Mouse (Mus musculus) forelimb bud, embryonic 11.5 days (tissue): ENCODE measurements at regions not wholly inside any gene's neighbourhood (a gene's known extent, or its start where the extent isn't known, plus 50 kb on each side); places are given as distances from the start of the nearest gene placed in this dataset.

Experiments
- DNase-seq: peaks from one replicate; pipeline ENCODE4 v3.0.0-alpha.2; 2012; ENCODE audit warnings: low read depth, low spot score

DNA sequence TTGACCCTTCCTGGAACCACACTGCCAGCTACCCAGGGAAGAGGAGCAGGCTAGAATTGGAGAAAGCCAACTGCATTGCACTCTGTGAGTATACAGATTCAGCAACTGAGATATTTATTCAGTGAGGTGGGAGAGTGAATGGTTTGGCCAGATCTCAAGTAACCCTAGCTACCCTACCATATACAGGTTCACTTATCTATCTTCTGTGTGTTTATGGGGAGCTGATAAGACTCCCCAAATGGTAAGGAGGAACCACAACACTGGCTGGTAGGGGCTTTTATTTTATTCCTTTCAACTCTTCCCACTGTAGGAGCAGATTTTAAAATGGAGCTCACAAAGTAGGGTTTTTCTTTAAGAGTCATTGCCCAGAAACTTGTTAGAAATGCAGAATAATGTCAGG, 62.9 kb downstream of the Arrdc3 start:
- DNase-seq, result no peak

DNA sequence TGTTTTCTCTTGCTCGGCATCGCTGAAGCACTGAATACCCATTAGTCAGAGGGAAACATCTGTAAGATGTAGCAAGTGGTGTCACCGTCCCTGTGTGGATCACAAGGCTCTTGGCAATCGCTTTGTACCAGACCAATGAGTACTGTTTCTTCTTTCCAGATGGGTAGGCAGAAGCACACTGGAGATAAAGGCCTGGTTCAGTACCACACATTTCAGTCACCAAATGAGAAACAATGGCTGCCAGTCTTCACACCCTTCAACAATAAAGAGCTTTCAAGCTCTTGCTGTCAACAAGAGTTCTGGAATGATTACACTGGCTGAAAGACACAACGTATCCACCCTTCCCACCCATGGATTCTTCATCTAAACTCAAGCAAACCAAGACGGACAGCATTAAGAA, 64.5 kb downstream of the Arrdc3 start:
- no peak for DNase-seq

DNA sequence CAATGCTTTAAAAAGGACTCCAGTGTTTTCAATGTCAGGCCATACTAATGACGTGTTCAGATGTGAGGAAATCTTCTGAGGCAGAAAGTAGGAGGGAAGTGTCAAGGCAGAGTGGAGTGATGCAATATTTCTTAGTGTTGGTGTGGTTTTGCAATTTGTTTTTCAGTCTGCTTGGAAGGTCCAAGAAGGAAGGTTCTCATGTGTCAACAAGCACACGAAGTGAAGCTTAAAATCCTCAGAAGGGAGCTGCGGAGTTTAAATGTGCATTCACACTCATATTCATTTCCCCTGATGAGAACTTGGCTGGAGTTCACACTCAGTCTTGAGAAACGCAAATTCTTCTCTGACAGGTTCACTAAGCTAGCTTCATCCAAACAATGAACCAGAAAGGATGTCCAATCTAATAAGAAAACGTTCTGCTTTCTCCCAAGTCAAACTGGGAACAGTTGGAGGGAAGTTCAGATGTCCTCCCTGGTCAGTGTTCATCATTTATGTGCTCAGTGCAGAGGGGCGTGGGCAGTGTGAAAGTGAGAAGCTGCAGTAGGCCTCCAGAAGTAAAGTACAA, 66.0 kb downstream of the Arrdc3 start:
- DNase-seq, result no peak

DNA sequence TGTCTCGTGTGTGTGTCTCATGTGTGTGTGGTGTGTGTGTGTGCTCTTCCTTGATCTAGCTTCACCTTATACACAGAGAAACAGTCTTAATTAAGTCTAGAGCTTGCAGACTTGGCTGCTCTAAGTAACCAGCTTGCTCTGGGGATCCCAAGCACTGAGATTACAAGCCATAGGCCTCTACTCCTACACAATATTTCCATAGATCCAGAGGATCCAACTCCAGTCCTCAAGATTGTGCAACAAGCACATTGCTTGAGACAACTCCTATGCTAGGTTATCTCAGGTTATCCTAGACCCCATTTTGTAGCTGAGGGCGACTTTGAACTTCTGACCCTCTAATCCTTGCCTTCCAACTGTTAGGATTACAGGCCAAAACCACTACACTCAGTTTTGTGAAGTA, 67.1 kb downstream of the Arrdc3 start:
- DNase-seq, result no peak

DNA sequence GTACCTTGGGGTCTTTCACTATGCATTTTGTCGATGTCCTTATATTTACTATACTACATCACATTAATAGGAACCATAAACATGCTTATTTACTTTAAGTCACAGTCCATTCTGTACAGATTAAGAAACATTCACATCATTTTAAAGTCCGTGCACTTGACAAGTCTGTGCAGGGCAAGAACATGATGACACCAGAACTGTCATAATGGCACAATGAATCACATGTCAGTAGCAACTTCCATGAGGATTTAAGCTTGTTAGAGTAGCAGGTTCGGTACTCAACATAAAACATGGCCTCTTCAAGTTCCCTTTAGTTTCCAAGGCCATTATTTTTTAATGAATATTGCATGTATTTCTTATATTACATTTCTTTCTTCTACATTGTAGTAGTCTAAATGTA, 67.6 kb downstream of the Arrdc3 start:
- no peak for DNase-seq

DNA sequence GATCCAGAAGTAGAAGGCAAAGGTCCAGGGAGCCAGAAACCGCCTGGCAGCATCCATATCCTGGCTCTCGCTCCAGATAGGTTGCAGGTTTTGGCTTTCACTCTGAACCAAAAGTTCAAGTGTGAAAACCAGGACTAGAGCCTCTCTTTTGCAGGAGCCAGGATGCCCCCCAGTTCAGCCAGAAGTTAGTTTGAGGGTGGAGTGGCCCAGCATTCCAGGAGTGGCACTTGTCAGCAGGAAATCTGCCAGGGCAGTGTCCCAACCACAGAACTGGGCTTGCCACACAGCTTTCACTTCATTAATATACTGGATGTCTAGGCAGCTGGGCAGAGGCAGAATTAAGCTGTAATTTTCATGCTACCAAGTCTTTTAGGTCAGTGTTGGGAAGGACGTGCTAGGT, 68.1 kb downstream of the Arrdc3 start:
- DNase-seq, result no peak

DNA sequence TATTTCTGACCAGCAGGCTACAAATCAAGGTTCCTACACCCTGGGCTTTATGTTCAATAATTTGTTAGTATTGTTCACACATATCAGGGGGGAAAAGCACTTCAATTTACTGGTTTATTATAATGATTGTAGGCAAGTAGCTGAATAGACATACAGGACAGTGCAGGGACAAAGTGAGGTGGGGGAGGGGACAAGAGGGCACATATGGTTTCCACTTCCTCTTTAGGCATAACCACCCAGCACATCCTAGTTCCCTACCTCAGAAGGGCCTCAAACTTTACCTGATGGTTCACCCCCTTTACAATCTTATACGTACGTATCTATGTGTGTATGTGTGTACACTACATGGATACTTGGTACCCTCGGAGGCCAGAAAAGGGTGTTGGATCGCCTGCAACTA, 69.7 kb downstream of the Arrdc3 start:
- DNase-seq, result no peak

DNA sequence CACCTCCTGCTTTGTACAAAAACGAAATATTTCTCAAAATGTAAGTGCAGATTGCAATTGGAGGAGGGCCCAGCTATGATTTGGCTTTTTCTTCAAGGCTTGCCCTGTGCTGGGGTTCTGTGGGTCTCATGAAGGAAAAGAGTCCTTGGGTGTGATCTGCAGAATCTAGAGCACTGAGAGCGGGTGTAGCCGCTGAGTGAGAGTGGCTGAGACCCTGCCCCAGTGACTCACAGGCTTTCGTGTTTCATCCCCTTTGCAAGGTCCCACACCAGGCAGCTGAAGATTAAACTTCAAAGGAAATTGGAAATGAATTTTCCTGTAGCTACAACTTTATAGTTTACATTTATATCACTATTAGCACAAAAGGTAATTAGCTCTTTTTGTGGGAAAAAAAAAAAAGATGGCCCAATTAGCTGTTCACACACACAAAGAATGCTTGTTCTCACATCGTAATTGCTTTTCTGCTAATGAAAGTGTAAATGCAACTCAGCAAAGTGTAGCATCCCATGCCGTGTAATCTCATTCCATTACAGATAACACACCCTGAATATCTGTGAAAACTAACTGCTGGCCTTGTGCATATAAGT, 71.0 kb downstream of the Arrdc3 start:
- DNase-seq, result no peak

DNA sequence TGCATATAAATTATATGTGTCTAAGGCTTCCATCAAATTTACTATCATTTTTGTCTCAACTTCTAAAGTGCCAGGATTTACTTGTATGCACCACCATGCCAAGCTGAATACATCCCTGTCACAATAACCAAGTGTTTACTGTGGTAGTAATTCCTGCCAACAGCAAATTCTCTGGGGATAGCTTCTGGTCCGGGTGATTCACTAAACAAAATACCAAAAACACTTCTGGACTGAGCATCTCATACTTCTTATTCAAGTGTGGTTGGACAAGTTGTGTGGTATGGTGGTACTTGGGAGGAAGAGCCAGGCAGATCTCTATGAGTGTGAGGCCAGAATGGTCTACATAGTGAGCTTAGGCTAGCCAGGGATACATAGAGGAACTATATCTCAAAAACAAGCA, 73.8 kb downstream of the Arrdc3 start:
- DNase-seq, result no peak

DNA sequence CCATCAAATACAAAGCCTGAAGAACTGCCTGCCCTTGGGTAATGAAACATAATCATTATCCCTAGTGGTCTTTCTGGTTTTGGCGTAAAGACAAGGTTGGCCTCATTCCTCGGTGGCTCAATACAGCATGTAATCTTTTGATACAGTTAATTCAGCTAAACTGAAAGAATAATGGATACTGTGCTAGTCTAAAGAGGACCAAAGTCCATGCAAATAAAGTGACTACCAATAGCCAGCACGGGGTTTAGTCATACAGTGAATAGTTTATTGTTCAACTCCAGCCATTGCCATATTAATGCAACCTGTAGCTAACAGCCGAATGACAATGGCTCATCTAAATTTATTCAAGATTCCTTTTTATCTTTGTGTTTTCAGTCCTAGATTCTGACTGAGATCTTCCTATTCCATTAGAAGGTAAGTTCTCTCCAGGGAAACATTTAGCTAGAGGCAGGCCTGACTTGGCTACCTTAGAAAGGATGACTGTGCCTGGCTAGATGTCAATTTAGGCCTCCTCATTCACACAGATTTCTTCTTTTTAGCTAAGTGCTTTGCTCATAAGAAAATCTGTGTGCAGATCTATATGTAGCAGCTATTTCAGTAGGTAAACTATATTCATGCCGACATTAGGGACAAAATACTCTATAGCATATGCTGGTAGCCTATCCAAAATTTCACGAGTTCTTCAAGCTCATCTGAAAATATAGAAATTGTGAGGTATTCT, 74.4 kb downstream of the Arrdc3 start:
- no peak for DNase-seq

DNA sequence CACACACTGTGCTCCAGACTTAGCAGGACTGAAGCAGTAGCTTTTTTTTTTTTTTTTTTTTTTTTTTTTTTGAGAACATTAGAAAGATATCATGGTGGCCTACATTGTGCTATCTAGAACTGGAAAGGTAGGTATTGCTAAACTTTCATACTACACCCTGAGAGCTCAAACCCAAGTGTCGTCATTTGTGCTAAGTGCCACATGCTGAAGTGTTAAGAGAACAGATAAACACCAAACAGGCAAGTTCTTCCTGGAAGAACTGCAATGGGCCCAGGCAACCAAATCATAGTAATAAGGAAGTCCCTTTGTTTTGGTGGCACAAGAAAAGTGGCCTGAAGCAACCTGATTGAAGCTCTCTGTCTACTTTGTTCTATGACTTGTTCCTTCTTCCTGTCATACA, 76.6 kb downstream of the Arrdc3 start:
- DNase-seq, result no peak

DNA sequence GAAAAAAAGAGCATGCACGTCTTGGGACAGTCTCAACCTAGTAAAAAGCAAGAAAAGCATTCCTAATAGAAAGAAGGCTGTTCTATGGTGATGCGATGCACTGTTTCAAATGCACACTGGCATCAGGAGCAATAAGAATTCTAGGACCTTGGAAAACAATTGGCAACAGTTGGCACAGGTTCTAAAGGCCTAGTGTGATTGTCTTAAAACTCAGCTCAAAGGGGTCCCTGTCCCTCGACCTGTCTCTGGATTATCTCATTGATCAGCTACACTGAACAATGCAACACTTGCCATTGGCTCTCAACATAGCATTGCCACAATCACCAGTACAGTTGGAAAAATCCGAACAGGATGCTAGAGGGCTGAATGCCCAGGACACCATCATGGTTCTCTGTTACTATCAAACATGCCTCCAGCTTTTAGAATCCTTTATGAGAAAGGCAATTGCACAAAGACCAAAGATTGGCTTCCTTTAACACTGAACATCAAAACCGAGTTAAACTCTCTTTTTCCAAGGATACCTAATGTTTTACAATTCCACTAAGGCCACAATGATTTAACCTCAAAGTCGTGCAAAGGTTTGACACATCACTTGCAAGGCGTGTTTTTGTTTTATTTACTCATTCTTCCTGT, 78.9 kb downstream of the Arrdc3 start:
- no peak for DNase-seq

DNA sequence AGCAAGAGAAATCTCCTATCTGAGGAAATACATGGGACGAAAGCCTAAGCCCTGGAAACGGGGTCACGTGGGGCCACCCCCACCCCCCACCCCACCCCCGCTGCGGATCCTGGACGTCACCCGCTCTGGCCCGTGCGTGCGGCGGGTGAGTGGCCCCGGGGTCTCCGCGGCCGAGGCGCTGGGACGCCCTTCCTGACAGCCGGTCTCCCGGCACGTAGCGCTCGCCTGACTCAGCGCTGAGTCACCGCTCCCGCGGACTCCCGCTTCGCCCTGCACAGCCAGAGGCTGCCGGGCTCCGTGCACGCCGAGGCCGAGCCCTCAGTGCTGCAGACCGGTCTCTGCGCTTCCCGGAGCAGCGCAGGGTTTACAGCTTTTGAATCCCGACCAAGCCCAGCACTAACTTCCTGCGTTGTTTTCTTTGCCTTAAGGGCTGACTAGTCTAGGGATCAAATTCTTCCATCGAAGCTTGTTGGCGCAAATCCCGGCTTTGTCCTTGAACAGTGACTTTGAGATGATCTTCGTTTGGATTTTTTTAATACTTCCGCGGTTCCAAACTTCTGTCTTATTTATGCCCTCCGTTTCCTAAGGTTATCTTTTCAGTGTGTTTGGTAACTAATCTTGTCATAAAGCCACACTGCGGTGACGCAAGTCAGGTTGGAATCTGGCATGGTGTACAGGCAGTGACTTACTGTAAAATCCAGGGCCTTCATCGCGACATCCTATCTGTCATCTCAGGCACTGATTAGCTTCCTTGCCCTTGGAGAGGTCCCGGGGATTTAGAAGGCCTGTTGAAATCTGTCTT, 79.8 kb downstream of the Arrdc3 start:
- DNase-seq, result peak; percentile 78

DNA sequence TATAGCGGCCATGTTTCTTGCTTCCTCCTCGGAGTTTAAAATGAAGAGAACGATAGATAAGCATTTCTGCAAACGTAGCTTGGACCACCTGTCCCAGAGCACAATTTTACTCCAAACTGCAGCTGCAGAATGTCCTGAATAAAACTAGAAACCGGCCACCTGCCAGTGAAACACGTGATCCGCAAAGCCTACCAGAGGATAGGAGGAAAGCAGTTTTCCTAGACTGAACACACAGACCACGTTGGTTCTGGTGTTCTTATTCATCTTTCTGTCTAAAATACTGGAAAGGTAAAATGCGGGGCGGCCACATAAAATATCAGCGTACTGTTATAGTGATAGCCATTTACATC, 80.4 kb downstream of the Arrdc3 start:
- DNase-seq, result no peak

DNA sequence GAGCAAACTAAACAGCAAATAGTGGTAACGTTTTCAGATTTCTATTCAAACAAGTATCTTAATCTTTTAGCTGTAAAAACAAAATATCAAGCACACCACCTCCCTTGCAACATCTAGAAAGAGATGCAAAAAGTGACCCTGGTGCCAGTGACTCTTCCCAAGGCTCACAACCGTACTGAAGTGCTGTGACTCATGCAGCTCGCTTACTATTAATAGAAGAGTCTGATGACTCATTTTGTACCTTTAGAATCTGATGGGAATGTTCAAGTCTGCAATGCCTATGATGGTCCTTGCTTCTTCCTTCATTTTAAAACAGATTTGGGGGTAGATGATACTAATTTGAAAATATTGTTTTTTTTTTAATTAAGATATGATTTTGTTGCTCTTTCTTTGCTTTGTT, 88.5 kb downstream of the Arrdc3 start:
- no peak for DNase-seq

DNA sequence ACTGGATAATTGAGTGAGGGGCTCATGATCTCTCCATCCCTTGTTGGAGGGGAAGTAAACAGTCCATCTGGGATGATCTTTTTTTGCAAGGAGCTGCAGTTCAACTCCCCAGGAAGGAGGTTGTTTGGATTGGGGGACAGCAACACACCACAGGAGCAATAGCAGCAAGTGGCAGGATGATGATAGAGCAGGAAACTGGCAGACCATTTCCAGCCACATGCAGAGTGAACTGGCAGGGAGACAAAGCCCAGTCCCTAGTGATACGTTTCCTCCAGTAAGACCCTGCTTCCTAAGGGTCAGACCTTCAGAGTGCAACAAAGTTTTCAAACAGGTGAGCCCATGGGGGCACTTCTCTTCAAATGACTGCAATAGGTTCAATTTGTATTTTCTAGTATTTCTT, 91.2 kb downstream of the Arrdc3 start:
- no peak for DNase-seq

DNA sequence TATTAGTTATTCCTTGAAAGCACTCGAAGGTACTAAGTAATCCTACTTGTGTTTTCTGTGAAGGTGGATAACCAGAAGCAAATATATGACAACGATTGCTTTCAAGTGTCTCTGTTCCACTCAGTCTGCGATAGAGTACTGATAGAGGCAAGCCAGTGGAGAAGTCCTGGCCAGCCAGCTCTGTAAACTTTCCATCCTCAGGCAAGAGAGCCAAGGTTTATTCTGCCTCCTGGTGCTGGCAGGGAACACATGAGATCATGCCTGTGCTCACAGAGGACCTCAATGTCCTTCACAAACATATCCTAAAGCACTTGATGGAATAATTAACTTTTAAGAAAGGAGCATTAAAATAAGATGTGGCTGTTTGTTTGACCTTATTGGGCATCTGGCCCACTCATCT, 94.1 kb downstream of the Arrdc3 start:
- DNase-seq, result no peak

DNA sequence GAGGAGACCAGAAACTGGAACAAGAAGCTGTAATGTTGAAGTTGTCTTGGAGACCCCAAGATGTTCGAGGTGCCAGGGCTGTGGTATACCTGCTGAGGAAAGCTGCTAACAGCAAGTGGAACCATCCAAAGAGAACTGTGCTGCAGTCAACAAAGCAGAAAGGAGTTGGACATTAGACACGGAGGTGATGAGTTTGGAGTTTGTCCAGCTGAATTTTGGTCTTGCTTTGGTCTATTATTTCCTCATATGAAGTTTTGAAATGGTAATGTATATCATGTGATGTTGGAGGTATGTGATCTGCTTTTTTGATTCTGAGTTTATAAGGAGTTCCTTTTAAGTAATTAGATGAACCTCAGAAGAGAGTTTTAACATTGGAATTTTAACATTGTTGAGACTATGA, 98.0 kb downstream of the Arrdc3 start:
- no peak for DNase-seq

DNA sequence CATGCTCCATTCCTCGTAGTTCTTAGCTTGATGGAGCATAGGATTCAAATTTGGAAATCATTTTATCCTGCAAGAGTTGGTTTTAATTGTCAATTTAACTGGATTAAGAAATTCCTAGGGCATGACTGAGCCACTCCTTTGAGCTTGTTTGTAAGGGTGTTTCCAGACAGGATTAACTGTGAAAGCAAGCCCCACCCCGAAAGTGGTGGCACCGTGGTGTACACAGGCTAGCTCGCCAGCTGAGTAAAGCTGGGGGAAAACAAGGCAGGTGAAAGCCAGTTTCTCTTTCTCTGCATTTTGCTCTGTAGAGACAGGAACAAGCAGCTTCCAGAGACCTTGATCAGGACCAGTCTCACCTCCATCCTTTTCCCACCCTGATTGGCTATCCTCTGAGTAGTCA, 103.5 kb downstream of the Arrdc3 start:
- DNase-seq, result no peak

DNA sequence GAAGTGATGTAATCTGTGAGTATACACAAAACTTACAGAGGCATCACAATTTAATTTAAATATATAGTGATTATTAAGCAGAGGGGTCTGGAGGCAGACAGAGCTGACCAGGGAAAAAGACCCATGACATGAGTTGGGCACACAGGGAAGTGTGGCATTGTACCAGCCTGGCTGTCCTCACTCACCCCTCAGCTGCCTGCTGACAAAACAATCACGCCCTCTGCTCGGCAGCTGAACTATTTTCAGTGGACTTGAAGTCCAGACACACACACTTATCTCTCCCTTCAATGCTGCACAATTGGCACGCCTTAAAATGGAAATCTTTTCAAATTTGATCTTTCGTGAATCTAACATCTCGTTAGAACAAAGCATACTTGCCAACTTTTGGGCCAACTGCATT, 106.6 kb downstream of the Arrdc3 start:
- DNase-seq, result no peak

DNA sequence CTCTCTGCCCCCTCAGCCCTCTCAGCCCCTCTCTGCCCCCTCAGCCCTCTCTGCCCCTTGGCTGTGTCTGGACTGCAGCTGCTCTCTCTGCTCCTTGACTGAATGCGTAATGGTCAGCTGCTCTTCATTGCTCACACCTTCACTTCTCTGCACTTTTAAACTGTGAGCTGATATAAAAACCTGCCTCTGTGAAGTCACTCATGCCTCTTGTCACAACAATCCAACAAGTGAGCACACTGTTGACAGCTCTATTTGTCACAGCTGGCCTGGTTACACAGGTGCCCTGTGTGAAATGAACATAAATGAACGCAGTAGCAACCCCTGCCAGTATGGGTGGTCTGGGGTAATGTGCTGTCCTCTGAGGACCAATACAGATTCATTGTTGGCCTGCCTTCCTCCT, 109.2 kb downstream of the Arrdc3 start:
- DNase-seq, result peak; percentile 20
